In genomic region chr12:85598611-85599477, GRCm38 (mm10) we compare ENCODE assay signal across 8 mouse cellular contexts. TPM values are rescaled to one million over a fixed set of nuclear protein-coding genes. Genes with fewer than 3 reads are reported as not detected.
A peak's percentile ranks its signal among the peaks of the same experiment; 100 is the strongest.
DNase-seq lines count a peak whose midpoint lies in the region; ATAC-seq and TF ChIP-seq lines count a peak whose summit lies in the region.

Gene Jdp2, plus strand, starts transcription at chr12:85599027.

- peak; percentile 89 for ATAC-seq in hindbrain, embryonic 16.5 days
- ATAC-seq in megakaryocyte, adult 5-6 weeks (ENCODE audit: poor library complexity, severe bottlenecking): peak; percentile 85

- peak; percentile 74 for DNase-seq in R1 (ENCODE audit: low read depth, low spot score)
- peak; percentile 68 to 71 for DNase-seq in cerebellum, postnatal 4 days (ENCODE audit: low spot score in 2 of 2)
- peak; percentile 97 for DNase-seq in gastrocnemius, adult 2 months
- peak; percentile 71 to 79 for DNase-seq in left cerebral cortex, adult 8-10 months (ENCODE audit: low spot score in 2 of 2)
- peak; percentile 89 for DNase-seq in right cerebral cortex, adult 18-20 months
- peak; percentile 67 for DNase-seq in urinary bladder, adult 2 months (ENCODE audit: low spot score)

- intact Hi-C loops in gastrocnemius, adult 2 months (cut with DNase I): loop anchor here (2.0 kb wide), 1 partner anchor 26 kb away; no protein-coding TSS in a partner anchor

- peak; percentile 13; the same call in 1 of the 2 replicates for TF ChIP-seq CTCF in gastrocnemius, adult 2 months (IDR thresholded peaks at IDR 0.05)

- H3K9me3 ChIP-seq in hindbrain, embryonic 16.5 days (ENCODE audit: control insufficient read depth, low read length): no peaks in the 10 kb centered on the region

- H3K4me3 ChIP-seq in gastrocnemius, adult 2 months: peak within 1 kb of the TSS; percentile 97
- peak within 1 kb of the TSS; percentile 87 for H3K4me3 ChIP-seq in hindbrain, embryonic 16.5 days (ENCODE audit: low read length)

- no peaks in the 10 kb centered on the region for H3K27me3 ChIP-seq in hindbrain, embryonic 16.5 days (replicated peaks; ENCODE audit: control insufficient read depth, insufficient read depth, low read length)

- no peaks in the 10 kb centered on the region for H3K36me3 ChIP-seq in hindbrain, embryonic 16.5 days (ENCODE audit: control insufficient read depth, insufficient read depth, low read length)

- 0% methylated on average over 50 of the region's 90 CpGs for WGBS in hindbrain, embryonic 16.5 days

- peaks cover 23% of the 10 kb centered on the region for H3K4me1 ChIP-seq in hindbrain, embryonic 16.5 days (ENCODE audit: control insufficient read depth, insufficient read depth, low read depth, low read length)

- H3K4me2 ChIP-seq in hindbrain, embryonic 16.5 days (ENCODE audit: low read length): peak within 1 kb of the TSS; percentile 62

- H3K27ac ChIP-seq in gastrocnemius, adult 2 months: peak within 1 kb of the TSS; percentile 97
- H3K27ac ChIP-seq in hindbrain, embryonic 16.5 days (ENCODE audit: low read depth, low read length): peak within 1 kb of the TSS; percentile 95

- peak within 1 kb of the TSS; percentile 96 for H3K9ac ChIP-seq in hindbrain, embryonic 16.5 days (ENCODE audit: low read depth, low read length)

RNA-seq across cellular contexts. Expression of gene Jdp2, which starts in this region (rescaled TPM):
- 1 to 10 TPM; 3.9 to 8.8 TPM for total RNA-seq in gastrocnemius, adult 2 months (2021)
- polyA plus RNA-seq in hindbrain, embryonic 16.5 days (2015; fragmentation: Nextera tagmentation; extraction: Ambion mirVana): 0.26 and 0.56 TPM in 2 replicates
- total RNA-seq in left cerebral cortex, adult 8-10 months (2022): 10 to 100 TPM; 49.9 to 67.7 (median 55.7) TPM
- total RNA-seq in megakaryocyte, adult 5-6 weeks (2015): 15.6 and 18.1 TPM in 2 replicates
- total RNA-seq in megakaryocyte, adult 5-6 weeks (2017): 33.3 and 38.9 TPM in 2 replicates
- 20.3 and 27.1 TPM in 2 replicates for polyA plus RNA-seq in urinary bladder, adult 2 months (2012; rRNA removed)

Comparison
In these comparisons a context has a peak if more than half of its experiments do, and no peak if none do; other contexts are left out.
1. Peak in every context shown above with its lines: DNase-seq, ATAC-seq, H3K4me3 ChIP-seq and H3K27ac ChIP-seq.
2. RNA of gene Jdp2 (polyA plus RNA-seq): 20.3 to 27.1 TPM in urinary bladder, adult 2 months; 0.26 to 0.56 TPM in hindbrain, embryonic 16.5 days; every median in the first group is over 10 times any median in the second.
3. Peak in ATAC-seq, H3K4me3 ChIP-seq, H3K27ac ChIP-seq, H3K9ac ChIP-seq and H3K4me2 ChIP-seq in hindbrain, embryonic 16.5 days; RNA of the gene not detected or under 1 TPM.